Mouse (Mus musculus) C2C12 (cell line): ENCODE results near the gene Hyal2.

Experiments used
- CTCF ChIP-seq: IDR thresholded peaks from one replicate; pipeline ENCODE4 v1.5.1; 2011; ENCODE audit not compliant: control insufficient read depth, insufficient read depth, insufficient read length
- FOSL1 ChIP-seq: IDR thresholded peaks from one replicate; pipeline ENCODE4 v1.8.0; 2011; ENCODE audit warnings: mild to moderate bottlenecking, low read length; ENCODE audit not compliant: poor library complexity, insufficient read depth, severe bottlenecking
- MAX ChIP-seq: IDR thresholded peaks from one replicate; pipeline ENCODE4 v1.6.1; 2011; ENCODE audit warnings: mild to moderate bottlenecking, control low read depth
- MYOD1 ChIP-seq: IDR thresholded peaks from one replicate; pipeline ENCODE4 v1.6.1; 2011; ENCODE audit warnings: low read depth; ENCODE audit not compliant: control insufficient read depth, insufficient read length
- USF1 ChIP-seq: IDR thresholded peaks from one replicate; pipeline ENCODE4 v1.6.1; 2011; ENCODE audit warnings: low read depth, mild to moderate bottlenecking, control low read depth, moderate library complexity

GRCm38 (mm10) chr9:107538231-107538630 is 29.5 kb upstream of the Hyal2 start:
- TF ChIP-seq CTCF: no peak
- no peak for TF ChIP-seq USF1
- TF ChIP-seq MAX: no peak
- TF ChIP-seq MYOD1: no peak
- TF ChIP-seq FOSL1: no peak
